Mouse (Mus musculus): ENCODE measurements around the gene Furin. TPM values are rescaled to one million over a fixed set of nuclear protein-coding genes. Genes with fewer than 3 reads are reported as not detected.
A peak's percentile ranks its signal among the peaks of the same experiment; 100 is the strongest.

Gene Furin
- total RNA-seq, 2 experiments from 2014 or later: 106 to 118 TPM

DNA sequence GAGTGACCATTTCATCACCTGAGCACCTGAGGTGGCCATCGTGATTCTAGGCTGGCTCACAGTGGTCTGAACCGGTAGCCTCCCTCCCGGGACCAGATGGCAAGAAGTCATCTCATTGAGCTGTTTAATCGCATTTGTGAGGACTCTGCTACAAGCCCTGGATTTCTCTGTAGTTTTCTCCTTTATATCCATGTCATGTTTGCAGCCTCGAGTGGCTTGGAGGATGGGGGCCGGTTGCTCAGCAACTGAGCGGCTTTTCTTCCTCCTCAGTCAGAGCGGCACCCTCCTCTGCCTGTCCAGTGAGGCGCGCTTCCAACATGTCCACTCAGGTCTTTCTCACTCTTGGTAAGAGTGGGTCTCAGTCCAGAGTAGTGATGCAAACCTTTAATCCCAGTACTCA is 29.0 kb downstream of the Furin start:
- intact Hi-C loops (cut with DNase I): no loop called here

DNA sequence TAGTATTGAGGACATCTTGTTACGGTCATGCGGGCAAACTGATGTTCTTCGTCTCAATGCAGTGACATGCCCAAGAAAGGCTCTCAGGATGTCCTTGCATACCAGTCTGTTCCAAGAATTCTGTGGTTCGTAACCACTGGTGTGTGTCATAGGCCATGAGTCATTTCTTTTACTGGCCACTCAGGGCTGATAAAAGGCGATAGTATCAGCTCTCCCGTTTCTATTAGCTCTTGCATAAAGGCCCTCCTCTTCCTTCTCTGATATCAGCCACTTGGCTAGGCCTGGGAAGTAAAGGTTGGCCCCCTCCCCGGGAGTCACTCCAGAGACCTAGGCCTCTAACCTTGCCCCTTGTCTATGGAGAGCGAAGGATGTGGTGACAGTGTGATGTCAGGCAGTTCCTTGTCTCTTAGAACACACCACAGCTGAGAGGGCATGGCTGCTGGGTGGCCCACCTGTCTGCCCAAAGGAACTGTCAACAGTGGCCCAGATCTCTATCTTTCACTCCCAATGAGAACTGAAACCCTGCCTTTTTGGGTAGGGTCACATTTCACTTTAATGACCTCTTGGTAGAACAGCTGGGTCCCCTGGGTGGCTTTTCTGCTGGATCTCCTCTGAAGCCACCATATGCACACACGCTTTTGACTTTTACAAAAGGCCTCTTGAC is 29.7 kb downstream of the Furin start:
- intact Hi-C loops (cut with DNase I): no loop called here
- DNase-seq (ENCODE audit: low spot score): no peak

More for the DNA sequence above, 29.0 kb downstream of the Furin start:
- DNase-seq (ENCODE audit: low spot score): no peak

DNA sequence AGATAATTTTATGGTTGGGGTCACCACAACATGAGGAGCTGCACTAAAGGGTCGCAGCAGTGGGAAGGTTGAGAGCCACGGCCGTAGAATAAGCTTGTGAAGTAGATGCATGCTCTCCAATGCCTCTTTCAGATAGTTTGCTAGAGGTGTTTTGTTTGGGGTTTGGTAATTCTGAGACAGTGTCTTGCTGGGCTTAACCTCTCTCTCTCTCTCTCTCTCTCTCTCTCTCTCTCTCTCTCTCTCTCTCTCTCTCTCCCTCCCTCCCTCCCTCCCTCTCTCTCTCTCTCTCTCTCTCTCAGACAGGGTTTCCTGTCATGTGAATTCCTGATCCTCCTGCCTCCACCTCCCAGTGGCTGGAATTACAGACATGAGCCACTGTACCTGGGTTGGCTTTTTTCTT is 30.5 kb downstream of the Furin start:
- DNase-seq (ENCODE audit: low spot score): no peak
- intact Hi-C loops (cut with DNase I): loop anchor here (5.0 kb wide), 1 partner anchor 232 kb away; no protein-coding TSS in a partner anchor

DNA sequence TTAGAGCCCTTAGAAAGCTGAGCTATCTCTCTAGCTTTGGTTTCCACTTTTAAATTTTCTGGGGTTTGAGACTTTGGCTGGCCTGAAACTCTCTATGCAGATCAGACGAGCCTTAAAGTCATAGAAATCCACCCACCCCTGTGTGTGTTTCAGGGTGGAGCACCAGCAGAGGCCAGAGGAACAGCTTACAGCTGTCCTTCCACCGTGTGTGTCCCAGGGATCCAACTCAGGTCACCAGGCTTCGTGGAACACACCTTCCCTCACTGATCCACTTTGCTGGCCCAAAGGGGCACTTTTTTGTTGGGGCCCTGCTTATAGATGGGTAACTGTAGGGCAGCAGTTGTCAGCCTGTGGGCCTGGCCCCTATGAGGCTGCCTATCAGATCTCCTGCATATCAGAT is 31.0 kb downstream of the Furin start:
- intact Hi-C loops (cut with DNase I): loop anchor here (5.0 kb wide), 1 partner anchor 232 kb away; no protein-coding TSS in a partner anchor
- DNase-seq (ENCODE audit: low spot score): no peak

DNA sequence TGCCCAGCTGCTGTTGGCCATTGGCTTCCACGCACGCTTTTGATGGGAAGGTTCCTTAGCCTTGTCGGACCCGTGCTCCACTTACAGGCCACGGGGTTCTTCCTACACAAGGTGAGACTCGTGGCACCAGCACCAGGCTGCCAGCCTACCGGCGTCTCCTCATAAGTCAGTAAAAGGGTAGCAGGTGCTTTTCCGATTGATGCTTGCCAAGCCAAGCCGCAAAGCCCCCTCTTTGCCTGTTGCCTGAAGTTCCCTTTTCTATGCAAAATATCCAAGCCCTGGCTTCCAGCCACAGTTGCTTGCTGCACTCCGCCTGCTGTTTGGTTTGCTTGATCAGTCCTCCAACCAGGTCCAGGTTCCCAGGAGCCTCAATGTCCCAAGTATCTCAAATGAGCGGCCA is 31.4 kb downstream of the Furin start:
- no peak for DNase-seq (ENCODE audit: low spot score)
- intact Hi-C loops (cut with DNase I): loop anchor here (2.0 to 5.0 kb wide), 2 partner anchors 33 to 232 kb away; partner anchors contain the start of gene Unc45a

DNA sequence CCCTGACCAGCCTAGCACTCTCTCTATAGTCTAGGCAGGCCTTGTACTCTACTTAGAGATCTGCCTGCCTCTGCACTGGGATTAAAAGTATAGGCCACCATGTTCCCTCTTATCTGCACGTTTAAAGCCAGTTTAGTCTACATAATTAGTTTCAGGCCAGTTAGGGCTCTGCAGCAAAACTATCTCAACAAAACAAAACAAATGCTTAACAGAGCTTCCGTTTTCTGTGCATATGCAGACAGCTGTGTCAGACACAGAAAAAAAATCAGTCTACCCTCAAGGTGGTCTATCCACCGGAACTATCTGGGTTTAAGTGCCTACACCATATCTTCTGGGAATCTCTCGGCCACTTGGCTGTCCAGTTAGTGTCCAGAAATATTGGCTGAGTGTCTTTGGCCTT is 31.9 kb downstream of the Furin start:
- intact Hi-C loops (cut with DNase I): loop anchor here (2.0 to 5.0 kb wide), 2 partner anchors 33 to 231 kb away; partner anchors contain the start of gene Unc45a
- DNase-seq (ENCODE audit: low spot score): no peak

DNA sequence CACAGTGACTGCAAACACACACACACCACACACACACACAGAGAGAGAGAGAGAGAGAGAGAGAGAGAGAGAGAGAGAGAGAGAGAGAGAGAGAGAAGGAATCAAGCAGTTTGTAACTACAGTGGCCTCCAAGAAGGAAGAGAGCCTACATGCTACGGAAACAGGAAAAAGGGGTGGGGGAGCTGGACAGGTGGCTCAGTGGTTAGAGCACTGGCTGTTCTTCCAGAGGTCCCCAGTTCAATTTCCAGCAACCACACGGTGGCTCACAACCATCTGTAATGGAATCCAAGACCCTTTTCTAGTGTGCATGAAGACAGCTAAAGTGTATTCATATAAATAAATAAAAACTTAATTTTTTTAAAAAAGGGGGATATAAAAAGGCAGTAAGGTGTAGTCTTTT is 32.6 kb downstream of the Furin start:
- intact Hi-C loops (cut with DNase I): loop anchor here (2.0 to 5.0 kb wide), 2 partner anchors 32 to 230 kb away; partner anchors contain the start of gene Unc45a
- no peak for DNase-seq (ENCODE audit: low spot score)

DNA sequence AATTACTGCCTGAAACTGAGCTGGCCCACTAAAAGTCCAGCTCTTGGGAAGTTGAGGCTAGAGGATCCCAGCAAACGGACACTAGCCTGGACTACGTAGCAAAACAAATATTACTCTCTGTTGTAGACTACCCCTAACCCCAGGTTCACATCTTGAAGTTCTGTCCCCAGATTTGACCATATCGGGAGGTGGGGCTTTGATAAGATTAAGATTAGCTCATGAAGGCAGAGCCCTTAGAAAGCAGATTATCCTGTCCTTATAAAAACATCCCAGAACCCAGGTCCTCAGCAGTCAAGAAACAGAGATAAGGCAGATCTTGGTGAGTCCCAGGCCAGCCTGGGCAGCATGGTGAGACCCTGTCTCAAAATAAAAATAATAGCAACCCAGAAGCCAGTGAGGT is 33.1 kb downstream of the Furin start:
- intact Hi-C loops (cut with DNase I): loop anchor here (2.0 to 5.0 kb wide), 2 partner anchors 31 to 230 kb away; partner anchors contain the start of gene Unc45a
- no peak for DNase-seq (ENCODE audit: low spot score)

DNA sequence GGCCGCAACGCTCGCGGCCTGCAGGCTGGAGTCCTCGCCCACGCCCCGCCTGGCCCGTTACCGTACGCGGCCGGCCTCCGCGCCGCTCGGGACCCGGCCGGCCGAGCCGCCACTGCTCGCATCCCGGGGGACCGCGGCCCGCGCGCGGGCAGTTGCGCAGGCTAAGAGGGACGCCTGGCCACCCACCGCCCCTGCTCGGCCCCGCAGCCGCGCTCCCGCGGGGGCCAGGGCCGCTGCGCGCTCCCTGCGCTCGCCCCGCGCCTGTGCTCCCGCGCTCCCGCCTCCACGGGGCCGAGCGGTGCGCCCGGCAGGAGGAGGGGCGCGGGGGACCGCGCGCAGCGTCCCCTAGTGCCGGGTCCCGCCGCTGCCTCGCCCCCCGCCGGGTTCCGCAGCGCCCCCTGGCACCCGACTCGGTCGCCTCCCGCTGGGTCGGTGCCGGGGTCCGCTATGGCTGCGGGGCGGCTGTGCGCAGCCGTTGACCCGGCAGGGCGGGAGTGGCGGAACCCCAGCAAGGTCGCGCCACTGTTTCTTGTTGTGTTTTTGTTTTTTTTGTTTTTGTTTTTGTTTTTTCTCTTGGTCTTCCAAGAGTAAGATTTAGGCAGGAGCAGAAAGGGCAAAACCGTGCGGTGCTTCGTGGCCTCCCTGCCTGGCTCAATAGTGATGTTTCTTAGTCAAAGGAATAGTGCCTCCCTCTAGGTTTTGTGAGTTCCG is 34.0 kb downstream of the Furin start, which contains the start of gene Man2a2:
Gene Man2a2, minus strand, starts transcription at position 335 of the 711 bp plus-strand sequence.
- intact Hi-C loops (cut with DNase I): loop anchor here (5.0 kb wide), 1 partner anchor 229 kb away; no protein-coding TSS in a partner anchor

DNA sequence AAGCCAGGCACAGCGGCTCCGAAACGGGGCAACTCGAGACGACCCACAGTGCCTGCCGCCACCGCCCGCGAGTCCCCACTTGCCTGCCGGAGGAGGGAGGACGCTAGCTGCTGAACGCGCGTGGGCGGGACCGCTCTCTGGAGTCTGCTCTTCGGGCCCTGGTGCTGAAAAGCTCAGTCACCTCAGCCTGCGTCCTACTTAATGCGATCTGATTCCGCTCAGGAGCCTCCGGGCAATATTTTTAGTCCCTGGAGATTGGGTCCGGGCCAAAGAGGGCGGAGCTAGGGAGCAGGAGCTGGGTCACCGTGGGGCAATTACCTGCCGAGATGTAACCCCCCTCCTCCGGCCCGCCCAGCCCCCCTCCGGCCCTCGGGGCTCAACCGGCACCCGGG is 34.6 kb downstream of the Furin start:
- DNase-seq (ENCODE audit: low spot score): peak; percentile 61
- intact Hi-C loops (cut with DNase I): loop anchor here (5.0 kb wide), 1 partner anchor 228 kb away; no protein-coding TSS in a partner anchor

More for the DNA sequence above, 34.0 kb downstream of the Furin start, which contains the start of gene Man2a2:
- peak; percentile 70 for DNase-seq (ENCODE audit: low spot score)

DNA sequence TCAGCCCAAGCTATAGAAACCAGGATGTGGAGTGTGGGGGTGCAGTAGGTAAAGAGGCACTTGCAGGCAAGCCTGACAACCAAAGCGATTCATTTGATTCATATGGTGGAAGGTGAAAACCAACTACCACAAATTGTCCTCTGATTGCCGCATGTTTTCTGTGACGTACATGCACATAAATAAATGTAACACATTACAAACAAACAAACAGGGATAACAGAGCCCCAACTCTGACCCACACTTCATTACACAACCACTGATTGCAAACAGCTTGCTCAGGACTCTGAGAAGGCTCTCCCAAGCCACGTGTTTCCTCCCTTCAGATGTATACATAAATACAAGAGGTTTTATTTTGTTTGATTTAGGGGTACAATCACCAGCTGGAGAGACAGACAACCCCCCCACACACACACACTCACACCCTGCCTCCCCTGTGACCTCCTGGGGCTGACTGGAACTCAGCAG is 35.2 kb downstream of the Furin start:
- DNase-seq (ENCODE audit: low spot score): no peak
- intact Hi-C loops (cut with DNase I): loop anchor here (5.0 kb wide), 1 partner anchor 228 kb away; no protein-coding TSS in a partner anchor

DNA sequence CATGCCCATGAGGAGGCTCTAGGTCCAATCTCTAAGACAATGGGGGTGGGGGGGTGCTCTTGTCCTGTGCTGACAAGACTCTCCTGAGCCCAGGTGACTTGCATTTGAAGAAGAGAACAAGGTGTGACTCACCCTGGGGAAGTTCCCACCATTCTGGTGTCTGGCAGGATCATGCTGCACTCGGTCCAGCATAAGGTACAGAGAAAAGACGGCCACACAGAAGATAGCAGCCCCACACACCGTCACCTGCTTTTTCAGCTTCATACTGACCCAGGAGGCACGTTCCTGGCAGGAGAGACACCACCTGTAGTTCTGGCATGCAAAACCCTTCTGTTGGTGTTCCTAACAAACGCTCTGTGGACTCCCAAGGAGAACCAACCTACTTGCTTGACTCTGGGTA is 35.8 kb downstream of the Furin start:
- intact Hi-C loops (cut with DNase I): no loop called here
- no peak for DNase-seq (ENCODE audit: low spot score)

DNA sequence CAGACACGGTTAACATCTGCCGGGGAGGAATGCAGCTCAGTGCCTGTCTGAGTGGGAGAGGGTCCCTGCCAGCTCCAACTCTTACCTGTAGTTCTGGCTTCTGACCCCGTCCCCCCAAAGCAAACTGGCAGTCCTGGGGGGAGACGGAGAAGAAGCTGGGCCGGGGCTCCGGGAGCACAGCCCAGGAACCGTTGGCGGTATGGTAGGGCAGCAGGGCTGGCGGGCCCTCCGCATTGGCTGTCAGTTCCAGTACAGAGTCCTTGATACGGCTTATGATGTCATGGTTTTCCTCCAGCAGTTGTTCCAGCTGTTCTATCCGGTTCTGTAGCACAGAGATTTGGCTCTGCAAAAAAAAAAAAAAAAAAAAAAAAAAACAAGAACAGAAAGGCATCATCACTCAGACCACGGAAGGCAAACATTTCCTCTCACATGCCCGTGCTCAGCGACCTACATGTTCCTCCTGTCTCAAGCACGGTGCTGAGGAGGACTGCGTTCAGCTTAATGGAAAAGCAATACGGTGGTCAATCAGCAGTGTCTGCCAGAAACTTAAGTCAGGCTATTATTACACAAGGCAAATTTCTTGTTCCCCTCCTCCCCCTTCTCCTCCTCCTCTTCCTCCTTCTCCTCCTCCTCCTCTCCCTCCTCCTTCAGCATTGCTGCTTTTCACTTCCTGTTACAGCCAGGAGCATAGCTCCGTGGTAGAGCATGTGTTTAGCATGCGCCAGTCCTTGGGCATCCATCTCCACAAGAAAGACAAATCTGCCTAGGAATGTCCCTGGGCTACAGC is 36.4 kb downstream of the Furin start:
- intact Hi-C loops (cut with DNase I): no loop called here
- peak; percentile 30 for DNase-seq (ENCODE audit: low spot score)

DNA sequence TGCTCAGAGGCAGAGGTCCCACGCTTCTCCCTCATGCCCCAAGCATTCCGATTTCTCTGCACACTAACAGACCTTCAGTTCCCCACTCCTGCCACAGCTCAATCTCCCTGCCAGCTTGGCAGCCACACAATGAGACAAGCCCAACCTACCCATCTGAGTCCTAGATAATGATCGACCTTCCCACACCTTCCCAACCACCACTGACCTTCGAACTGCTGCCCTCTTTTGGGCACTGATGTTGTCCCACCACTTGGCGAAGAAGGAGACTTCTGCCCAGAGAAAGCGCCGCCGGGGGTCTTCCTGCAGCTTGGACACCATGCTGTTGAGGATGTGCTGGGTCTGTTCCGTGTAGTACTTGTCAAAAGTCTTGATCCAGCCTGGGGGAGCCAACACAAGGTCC is 37.2 kb downstream of the Furin start:
- no peak for DNase-seq (ENCODE audit: low spot score)
- intact Hi-C loops (cut with DNase I): no loop called here

DNA sequence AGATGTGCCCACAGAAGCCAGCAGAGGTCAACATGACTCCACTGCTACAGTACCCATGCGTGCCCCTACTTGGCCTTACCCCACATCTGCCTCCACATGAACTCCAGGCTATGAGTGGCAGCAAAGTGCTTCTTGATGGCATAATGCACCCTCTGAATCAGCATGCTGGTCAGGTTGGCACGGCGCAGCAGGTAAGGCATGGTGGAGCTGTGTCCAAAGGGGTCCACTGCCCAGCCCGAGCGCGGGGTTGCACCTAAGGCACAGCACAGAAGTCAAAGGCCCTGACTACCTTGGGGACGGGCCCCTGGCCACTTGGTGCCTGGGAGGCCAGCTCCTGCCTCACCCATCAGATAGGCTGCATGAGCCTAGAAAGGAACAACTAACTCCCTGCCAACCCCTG is 38.0 kb downstream of the Furin start:
- DNase-seq (ENCODE audit: low spot score): no peak
- intact Hi-C loops (cut with DNase I): no loop called here

DNA sequence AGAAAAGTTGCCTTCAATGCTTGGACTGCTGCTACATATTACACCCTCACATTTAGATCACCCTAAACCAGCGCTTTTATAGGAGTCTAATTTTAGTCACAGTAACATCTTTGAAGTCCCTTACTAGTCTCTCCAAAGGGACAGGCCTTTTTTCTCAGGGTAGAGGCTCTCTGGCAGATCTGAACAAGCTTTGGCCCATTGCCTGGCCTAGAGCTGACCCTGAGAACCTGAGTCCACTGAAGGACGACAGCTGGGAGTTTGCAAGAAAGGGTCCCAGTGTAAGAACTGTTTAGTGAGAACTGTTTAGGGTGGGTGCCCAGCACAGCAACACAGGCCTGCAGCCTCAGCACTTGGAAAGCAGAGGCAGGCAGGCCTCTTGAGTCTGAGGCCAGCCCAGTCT is 39.5 kb downstream of the Furin start:
- intact Hi-C loops (cut with DNase I): no loop called here
- no peak for DNase-seq (ENCODE audit: low spot score)

DNA sequence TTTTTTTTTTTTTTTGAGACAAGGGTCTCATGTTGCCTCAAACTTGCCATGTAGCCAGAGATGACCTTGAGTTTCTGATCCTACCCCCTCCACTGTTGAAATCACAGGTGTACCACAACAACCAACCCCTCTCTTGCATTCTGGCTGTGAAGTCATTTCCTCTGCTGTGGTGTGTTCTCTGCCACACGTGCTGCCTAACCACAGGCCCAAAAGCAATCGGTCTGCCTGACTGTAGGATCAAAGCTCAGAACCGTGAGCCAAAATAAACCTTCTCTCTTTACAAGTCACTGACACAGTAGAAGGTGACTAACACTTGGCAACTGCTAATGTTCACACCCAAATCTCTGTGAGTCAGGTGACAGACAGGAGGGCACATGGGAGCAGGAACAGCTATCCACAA is 44.8 kb downstream of the Furin start:
- intact Hi-C loops (cut with DNase I): no loop called here

DNA sequence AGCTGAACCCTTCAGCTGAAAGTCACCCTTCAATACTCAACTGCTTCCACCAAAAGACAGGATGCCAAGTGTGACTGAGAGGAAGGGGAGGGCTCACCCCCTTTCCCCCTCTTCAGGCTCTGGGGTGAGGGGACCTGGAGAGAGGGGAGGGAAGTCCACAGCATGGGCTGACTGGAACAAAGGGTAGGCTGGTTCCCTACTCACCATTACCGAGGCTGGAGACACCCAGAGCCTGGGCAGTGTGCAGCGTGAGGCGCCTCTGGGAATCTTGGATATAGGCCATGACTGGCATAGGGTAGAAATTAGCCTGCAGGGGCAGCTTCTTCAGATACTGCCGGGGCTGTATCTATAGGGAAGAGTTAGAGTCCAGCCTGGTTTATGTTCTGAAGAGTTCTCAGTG is 47.2 kb downstream of the Furin start:
- DNase-seq (ENCODE audit: low spot score): no peak
- intact Hi-C loops (cut with DNase I): no loop called here

More for the DNA sequence above, 44.8 kb downstream of the Furin start:
- DNase-seq (ENCODE audit: low spot score): no peak

DNA sequence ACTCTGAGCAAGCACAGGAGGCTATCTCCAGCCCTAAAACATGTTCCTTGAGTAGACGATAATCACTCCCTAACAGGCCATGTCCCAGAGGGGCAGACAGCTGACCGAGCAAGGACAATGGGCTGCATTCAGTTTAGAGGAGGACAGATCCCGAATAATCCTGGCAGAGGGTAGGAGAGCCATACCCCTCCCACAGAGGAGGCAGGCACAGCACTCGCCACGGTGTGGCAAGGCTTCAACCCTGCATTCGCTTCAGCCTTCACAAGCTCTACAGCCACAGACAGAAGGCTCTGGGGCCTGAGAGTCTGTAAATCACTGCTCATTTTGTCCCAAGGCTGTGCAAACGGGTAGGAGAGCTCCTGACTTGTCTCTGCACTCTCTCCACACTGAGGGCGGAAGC is 48.1 kb downstream of the Furin start:
- intact Hi-C loops (cut with DNase I): no loop called here
- peak; percentile 30 for DNase-seq (ENCODE audit: low spot score)

DNA sequence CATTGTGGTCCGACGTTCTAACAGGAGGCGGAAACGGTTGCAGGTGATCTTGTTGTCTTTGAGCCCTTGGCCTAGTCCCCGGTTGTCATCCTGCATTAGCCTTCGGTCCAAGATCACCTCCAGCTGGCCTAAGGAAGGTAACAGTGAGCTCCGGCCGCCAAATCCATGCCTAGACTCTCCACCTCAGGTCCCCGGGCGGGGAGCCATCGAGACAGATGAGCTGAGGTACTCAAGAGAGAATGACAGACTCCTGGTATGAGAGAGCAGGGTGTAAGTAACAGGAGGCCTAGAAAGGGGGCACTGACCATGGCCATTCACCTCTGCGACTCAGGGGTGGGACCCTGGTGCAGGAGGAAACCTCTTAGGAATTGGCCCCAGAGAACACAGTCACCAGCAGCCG is 48.9 kb downstream of the Furin start:
- DNase-seq (ENCODE audit: low spot score): no peak
- intact Hi-C loops (cut with DNase I): no loop called here
